Mouse (Mus musculus) heart, adult 2 months (tissue): ENCODE measurements around the gene Mrpl4.

Source experiments
- CTCF ChIP-seq: fragments of 200-600 bp; IDR thresholded peaks from 2 replicates; pipeline ENCODE4 v1.8.1; 2022; ENCODE audit warnings: antibody characterized with exemption, mild to moderate bottlenecking, moderate library complexity
- EP300 ChIP-seq: fragments of 200-500 bp; IDR thresholded peaks from 2 replicates; pipeline ENCODE4 v1.6.1; 2011; ENCODE audit warnings: low read depth, low read length, control low read depth; ENCODE audit not compliant: insufficient read depth
- POLR2A ChIP-seq: fragments of 200-500 bp; IDR thresholded peaks from 2 replicates; pipeline ENCODE4 v1.6.1; 2011; ENCODE audit warnings: mild to moderate bottlenecking, low read depth, low read length, control low read depth; ENCODE audit not compliant: insufficient read depth

GRCm38 (mm10) chr9:21016331-21017176 lies 14.0 kb downstream of the Mrpl4 start:
- TF ChIP-seq CTCF (no peak), POLR2A (no peak), EP300 (no peak)
